In the genomic region with DNA sequence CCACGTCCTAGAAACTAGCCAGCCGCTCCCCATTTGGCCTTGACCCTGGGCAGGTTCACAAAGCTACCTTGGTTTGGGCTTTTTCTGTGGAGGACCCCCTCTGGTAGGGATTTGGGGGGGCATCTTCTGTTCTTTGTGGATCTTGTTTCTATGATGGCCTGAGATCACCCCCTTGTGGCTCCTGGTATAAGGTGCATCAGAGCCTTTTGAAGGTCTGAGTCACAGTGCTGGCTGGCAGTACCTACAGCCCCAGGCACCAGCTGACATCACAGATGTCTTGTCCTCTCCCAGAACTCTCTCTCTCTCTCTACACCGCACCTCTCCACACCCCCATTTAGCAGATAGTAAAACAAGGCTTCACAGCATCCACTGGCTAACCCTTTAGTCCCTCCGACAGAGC, we compare ENCODE assay signal across 9 mouse cellular contexts. TPM values are rescaled to one million over a fixed set of nuclear protein-coding genes. Genes with fewer than 3 reads are reported as not detected.
DNase-seq lines count a peak whose midpoint lies in the region.
"Had no signal": no experiment of that assay in that cellular context is flagged by ENCODE, and none has a peak within 500 bp of the region (broad histone marks: within the 10 kb centered on the region; RNA-seq: fewer than 3 reads in every experiment).

No protein-coding gene starts in this region.

- intact Hi-C loops in heart, postnatal 10 days (cut with DNase I), result loop anchor here (1.0 to 10.0 kb wide), 3 partner anchors 55 to 405 kb away; no protein-coding TSS in a partner anchor
- intact Hi-C loops in heart, postnatal 25 days (cut with DNase I), result loop anchor here (1.0 to 10.0 kb wide), 4 partner anchors 55 to 215 kb away; no protein-coding TSS in a partner anchor
- intact Hi-C loops in left cerebral cortex, postnatal 14 days (cut with DNase I), result loop anchor here (1.0 to 10.0 kb wide), 3 partner anchors 55 to 255 kb away; no protein-coding TSS in a partner anchor

- peak; percentile 37 to 63 for DNase-seq in heart, postnatal 10 days
- no peak for DNase-seq in heart, postnatal 25 days (ENCODE audit: low spot score)
- peak; percentile 32 for DNase-seq in urinary bladder, postnatal 14 days (ENCODE audit: low spot score)
- DNase-seq in urinary bladder, postnatal 25 days (ENCODE audit: low spot score), result no peak
- peak; percentile 61 for DNase-seq in cerebellum, adult 9-11 months
- peak; percentile 57 to 82 for DNase-seq in left cerebral cortex, postnatal 14 days (ENCODE audit: low spot score in 2 of 2)
- DNase-seq in ovary, postnatal 14 days (ENCODE audit: low spot score), result no peak
- no peak for DNase-seq in c-Kit-positive CD71-positive TER-119-positive erythroid progenitor cells, embryonic 14.5 days (ENCODE audit: low spot score)

RNA-seq across cellular contexts. Expression of gene Il31, which starts 10.4 kb away (rescaled TPM):
- total RNA-seq in heart, postnatal 10 days (2021), result not detected
- not detected for total RNA-seq in heart, postnatal 25 days (2021)
- not detected for total RNA-seq in left cerebral cortex, postnatal 14 days (2021)
- total RNA-seq: hematopoietic stem cell, adult 5-6 weeks had no signal

RNA-seq across cellular contexts. Expression of gene B3gnt4, which starts 10.5 kb away (rescaled TPM):
- not detected for total RNA-seq in heart, postnatal 10 days (2021)
- total RNA-seq in heart, postnatal 25 days (2021), result not detected
- under 1 TPM; 0.61 to 0.99 TPM for total RNA-seq in left cerebral cortex, postnatal 14 days (2021)
- total RNA-seq: hematopoietic stem cell, adult 5-6 weeks had no signal

RNA-seq across cellular contexts. Expression of gene Lrrc43, which starts 10.6 kb away (rescaled TPM):
- total RNA-seq in heart, postnatal 10 days (2021), result not detected
- total RNA-seq in heart, postnatal 25 days (2021), result not detected
- total RNA-seq in left cerebral cortex, postnatal 14 days (2021), result 1 to 10 TPM; 1.1 to 1.4 TPM
- total RNA-seq: hematopoietic stem cell, adult 5-6 weeks had no signal

RNA-seq across cellular contexts. Expression of gene Diablo, which starts 24.3 kb away (rescaled TPM):
- 10 to 100 TPM; 54.5 to 59.1 TPM for total RNA-seq in heart, postnatal 10 days (2021)
- 10 to 100 TPM; 64.4 to 71.1 TPM for total RNA-seq in heart, postnatal 25 days (2021)
- 10 to 100 TPM; 37.8 TPM for total RNA-seq in left cerebral cortex, postnatal 14 days (2021)

RNA-seq across cellular contexts. Expression of gene Gm49027, which starts 25.6 kb away (rescaled TPM):
- total RNA-seq in heart, postnatal 10 days (2021), result not detected
- total RNA-seq in heart, postnatal 25 days (2021), result not detected
- total RNA-seq in left cerebral cortex, postnatal 14 days (2021), result 1 to 10 TPM; 7.1 to 7.4 TPM
- total RNA-seq: hematopoietic stem cell, adult 5-6 weeks had no signal

Comparison
In these comparisons a context has a peak if more than half of its experiments do, and no peak if none do; other contexts are left out.
1. DNase-seq: peak in heart, postnatal 10 days (2 of 2), urinary bladder, postnatal 14 days (single experiment), cerebellum, adult 9-11 months (single experiment) and left cerebral cortex, postnatal 14 days (2 of 2); none in heart, postnatal 25 days (single experiment), urinary bladder, postnatal 25 days (single experiment), ovary, postnatal 14 days (single experiment) and c-Kit-positive CD71-positive TER-119-positive erythroid progenitor cells, embryonic 14.5 days (single experiment).